Mouse (Mus musculus): ENCODE data around the gene Rbsn.
A peak's percentile ranks its signal among the peaks of the same experiment; 100 is the strongest.

Gene Rbsn

GRCm38 (mm10) chr6:92214773-92215449 is at the start of gene Rbsn:
TSS of gene Rbsn (minus strand) at chr6:92214925.
- DNase-seq (ENCODE audit: extremely low read depth, insufficient read length, low spot score), result peak; percentile 87

DNA sequence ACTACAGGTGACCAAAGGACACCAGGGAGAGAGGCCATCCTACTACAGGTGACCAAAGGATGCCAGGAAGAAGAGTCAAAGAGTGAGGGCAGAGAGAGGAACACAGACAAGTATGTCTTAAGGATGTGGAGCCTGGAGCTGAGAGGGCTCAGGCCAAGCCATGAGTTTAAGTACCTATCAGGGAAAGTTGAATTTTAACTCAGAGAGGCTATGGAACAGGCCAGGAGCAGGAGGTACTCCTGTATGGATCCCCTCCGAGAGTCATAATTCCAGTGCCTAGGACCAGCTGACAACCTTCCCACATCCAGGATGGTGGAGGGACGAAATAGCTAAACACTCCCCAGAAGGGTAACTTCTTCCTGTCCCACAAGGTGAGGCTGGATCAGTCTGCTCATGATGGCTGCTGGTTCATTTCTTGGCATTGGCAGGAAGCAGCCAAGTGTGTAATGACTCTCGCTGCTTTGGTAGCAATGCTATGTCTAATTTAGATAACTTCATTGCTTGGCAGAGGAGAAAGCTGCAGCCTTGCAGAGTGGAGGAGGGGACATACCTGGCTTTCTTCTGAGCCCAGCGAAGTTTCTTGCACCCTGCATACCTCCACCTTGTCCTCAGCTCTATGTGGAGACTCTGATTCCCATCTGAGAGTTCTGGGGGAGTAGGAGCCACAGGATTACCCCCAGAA is 46.6 kb upstream of the Rbsn start:
- DNase-seq (ENCODE audit: extremely low read depth, insufficient read length, low spot score), result no peak

DNA sequence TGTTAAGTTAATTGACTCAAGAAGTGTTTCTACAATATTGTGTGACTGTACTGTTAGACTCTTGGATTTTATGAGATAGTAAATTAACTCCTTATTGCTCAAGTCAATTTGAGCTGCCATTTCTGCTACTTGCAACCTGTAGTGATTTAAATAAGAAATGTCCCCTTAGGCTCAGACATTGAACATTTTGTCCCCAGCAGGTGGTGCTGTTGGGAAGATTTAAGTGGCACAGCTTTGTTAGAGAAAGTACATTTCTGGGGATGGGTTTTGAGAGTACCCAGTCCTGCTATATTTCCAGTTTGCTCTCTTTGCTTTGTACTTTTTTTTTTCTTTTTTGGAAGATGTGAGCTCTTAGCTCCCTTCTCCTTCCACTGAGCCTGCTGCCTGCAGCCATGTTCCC is 40.6 kb upstream of the Rbsn start:
- DNase-seq (ENCODE audit: extremely low read depth, insufficient read length, low spot score), result no peak

DNA sequence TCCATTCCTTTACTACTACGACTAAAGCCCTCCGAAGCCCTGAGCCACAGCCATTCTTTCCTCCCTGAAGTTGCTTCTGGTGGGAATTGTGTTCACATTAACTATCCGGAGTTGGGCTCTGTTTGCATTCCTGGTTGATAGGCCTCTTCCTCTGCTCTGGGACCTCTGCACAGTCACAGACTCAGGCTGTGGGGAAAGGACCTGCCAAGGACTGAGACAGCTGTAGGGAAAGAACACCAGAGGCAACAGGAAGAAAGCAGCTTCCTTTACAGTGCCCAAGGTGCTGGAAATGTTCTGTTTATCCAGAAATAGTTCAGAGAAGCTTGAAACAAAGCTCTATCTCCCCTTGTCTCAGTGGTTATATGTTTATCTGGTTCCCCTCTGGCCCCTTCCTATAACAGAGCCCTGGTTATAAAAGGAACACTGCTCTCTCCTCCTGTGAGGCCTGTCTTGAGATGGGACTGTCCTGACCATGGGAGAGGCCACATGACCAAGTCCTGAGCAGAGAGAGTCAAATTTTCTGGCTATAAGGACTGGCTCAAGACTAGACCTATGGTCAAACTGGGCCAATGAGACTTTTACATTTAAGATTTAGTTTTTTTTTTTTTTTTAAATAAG is 38.6 kb upstream of the Rbsn start:
- DNase-seq (ENCODE audit: extremely low read depth, insufficient read length, low spot score), result no peak

- no peak for DNase-seq (ENCODE audit: extremely low read depth, insufficient read length, low spot score)
Measured at GRCm38 (mm10) chr6:92247215-92247919, 32.6 kb upstream of the Rbsn start.

DNA sequence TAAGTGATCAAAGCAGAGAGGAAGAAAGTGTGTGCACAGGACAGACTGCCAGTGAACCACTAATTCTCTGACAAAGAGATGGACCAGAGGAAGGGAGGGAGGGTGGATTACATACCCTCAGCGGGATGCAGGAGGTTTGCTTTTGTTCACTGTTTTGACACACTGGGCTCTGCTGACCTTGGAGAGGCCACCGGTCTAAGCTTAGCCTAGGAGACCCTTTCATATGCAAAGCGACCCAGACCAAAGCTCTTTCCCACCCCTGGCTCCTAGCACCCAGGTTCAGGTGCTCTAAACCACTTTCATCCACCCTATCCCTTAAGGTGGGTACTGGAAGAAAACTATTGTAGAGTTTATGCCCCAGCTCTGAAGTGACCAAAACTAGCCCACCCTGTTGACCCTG is 31.6 kb upstream of the Rbsn start:
- DNase-seq (ENCODE audit: extremely low read depth, insufficient read length, low spot score), result no peak

- no peak for DNase-seq (ENCODE audit: extremely low read depth, insufficient read length, low spot score)
Measured at GRCm38 (mm10) chr6:92244591-92244990, 29.9 kb upstream of the Rbsn start, which contains the start of gene Trh. TSS of gene Trh (minus strand) at chr6:92244650.

DNA sequence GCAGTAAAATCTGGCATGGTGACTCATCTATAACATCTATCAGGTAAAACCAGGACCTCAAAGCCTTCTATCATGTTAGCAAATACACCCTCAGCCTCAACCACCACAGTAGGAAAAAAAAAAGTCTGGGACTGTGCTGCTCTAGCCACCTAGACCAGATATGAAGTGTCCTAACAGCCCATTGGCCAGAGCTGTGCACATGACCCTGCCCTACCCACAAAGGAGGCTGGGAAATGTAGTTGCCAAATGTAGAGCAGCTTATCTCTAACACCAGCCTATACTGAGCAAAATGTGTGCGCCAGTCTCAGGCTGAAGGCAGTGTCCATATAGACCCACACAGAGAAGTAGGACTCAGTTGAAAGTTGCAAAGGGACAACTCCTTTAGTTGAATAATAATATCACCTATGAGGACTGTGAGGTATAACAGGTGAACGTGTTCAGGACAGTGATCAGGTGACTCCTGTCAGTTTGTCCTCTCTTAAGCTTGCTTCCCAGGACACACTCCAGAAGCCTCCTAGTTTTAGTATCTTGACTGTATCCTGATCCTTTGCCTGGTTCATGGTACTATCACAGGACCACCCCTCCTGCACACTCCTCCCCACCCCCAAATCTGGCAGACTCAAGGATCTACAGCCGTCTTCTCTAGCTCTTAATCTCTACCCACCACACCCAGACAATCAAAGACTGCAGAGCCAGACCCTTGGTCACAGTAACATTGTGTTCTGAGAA is 26.6 kb upstream of the Rbsn start:
- DNase-seq (ENCODE audit: extremely low read depth, insufficient read length, low spot score), result no peak

GRCm38 (mm10) chr6:92235036-92235435 is 20.3 kb upstream of the Rbsn start:
- no peak for DNase-seq (ENCODE audit: extremely low read depth, insufficient read length, low spot score)

- DNase-seq (ENCODE audit: extremely low read depth, insufficient read length, low spot score), result no peak
Measured at GRCm38 (mm10) chr6:92231762-92232161, 17.0 kb upstream of the Rbsn start.

GRCm38 (mm10) chr6:92231356-92231755 is 16.6 kb upstream of the Rbsn start:
- DNase-seq (ENCODE audit: extremely low read depth, insufficient read length, low spot score), result no peak

DNA sequence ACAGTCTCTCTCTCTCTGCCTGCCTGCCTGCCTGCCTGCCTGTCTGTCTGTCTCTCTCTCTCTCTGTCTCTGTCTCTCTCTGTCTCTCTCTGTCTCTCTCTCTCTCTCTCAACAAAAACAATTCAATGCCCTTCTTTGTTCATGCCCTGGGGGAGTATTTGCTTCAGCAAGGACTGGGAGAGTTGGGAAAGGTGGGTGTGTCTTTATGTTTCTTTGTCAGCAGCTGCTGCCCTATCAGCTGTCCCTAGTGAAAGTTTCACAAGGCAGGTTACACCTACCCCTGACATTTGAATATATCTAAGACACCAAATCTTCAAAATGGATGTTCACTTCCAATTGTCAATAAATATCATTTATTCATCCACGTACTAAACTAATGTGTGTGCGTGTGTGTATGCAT is 14.9 kb upstream of the Rbsn start:
- no peak for DNase-seq (ENCODE audit: extremely low read depth, insufficient read length, low spot score)

DNA sequence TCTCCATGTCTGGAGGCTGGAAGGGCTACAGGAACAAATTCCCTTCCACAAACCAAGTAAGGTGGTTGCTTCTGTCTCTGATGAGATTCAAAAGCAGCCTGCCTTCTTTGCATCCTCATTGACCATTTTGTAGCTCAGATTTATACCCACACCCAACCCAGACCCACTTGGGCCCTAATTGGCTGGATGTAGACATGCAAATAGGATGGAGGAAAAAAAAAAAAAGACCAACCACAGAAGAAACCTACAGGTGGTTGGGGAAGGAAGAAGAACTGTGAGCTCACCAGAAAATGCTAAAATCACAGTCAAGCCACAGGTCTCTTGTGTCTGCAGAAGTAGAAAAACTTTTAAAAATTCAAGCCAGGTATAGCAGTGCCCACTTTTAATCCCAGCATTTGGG is 14.4 kb upstream of the Rbsn start:
- DNase-seq (ENCODE audit: extremely low read depth, insufficient read length, low spot score), result no peak

DNA sequence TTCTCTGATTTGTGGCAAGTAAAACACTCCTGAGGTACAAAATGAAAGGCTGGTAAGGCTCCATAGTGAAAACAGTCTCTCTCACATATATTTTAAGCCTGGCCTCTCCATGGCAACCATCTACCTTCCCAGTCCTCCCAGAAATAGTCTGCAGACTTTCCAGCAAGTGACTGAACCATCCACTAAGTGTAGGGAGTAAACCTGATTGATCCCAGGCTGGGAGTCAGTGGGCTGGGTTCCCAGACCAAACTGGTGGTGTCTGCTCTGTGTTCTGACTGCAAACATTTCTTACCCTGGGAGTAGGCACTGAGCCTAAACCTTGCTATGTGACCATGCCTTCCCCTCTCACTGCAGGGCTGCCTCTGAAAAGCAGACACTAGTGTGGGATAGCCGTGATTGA is 10.3 kb upstream of the Rbsn start:
- no peak for DNase-seq (ENCODE audit: extremely low read depth, insufficient read length, low spot score)

- no peak for DNase-seq (ENCODE audit: extremely low read depth, insufficient read length, low spot score)
Measured at GRCm38 (mm10) chr6:92222021-92222420, 7.3 kb upstream of the Rbsn start.

- DNase-seq (ENCODE audit: extremely low read depth, insufficient read length, low spot score), result no peak
Measured at GRCm38 (mm10) chr6:92221604-92222003, 6.9 kb upstream of the Rbsn start.

- no peak for DNase-seq (ENCODE audit: extremely low read depth, insufficient read length, low spot score)
Measured at GRCm38 (mm10) chr6:92219445-92219844, 4.7 kb upstream of the Rbsn start.

DNA sequence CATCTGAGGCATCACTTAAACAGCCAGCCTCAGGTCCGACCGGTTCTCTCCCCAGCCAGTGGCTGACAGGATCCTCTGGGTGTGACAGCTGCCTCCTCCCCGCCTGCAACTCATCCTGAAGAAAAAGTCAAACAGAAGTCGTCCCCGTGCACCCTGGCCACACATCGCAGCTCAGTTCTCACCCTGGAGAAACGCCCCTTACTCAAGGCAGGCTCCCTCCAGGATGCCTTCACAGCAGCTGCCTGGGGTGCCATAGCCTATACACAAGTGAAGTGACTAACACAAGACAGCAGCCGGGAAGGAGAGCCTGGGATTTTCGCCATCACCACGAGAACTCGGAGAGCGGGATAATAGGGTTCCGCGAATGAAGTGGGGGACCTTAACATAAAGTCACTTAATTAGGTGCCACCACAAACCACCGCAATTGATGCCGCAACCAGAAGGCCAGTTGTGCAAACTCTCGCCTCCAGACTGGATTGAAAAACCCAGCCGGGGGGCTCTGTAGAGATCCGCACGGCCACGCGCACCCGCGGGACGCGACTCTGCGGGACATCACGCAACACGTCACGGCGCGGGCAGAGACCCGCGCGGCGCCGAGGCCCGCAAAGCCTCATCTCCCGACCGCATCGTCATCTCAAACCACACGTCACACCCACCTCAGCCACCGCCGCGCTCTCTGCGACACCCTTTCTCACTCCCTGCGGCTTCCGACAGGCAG is 511 bp downstream of the Rbsn start:
- DNase-seq (ENCODE audit: extremely low read depth, insufficient read length, low spot score), result peak; percentile 37

- DNase-seq (ENCODE audit: extremely low read depth, insufficient read length, low spot score), result no peak
Measured at GRCm38 (mm10) chr6:92199414-92199813, 15.3 kb downstream of the Rbsn start.

DNA sequence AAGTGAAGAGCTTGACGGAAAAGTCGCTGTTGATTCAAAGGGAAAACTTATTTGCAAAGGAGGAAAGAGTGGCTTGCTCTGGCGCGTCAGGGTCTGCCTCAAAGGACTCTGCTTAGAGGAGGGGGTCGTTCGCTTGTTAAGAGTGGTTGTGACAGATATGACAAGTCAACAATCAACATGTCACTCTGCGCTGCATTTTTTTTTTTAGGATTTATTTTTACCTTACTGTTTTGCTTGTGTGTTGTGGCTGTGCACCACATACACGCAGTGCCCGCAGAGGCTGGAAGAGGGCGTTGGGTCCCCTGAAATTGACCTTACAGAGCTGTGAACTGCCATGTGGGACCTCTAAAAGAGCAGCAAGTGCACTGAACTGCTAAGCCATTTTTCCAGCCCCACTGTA is 30.5 kb downstream of the Rbsn start:
- no peak for DNase-seq (ENCODE audit: extremely low read depth, insufficient read length, low spot score)
